Mouse (Mus musculus): ENCODE results near the gene Smco3. TPM values are rescaled to one million over a fixed set of nuclear protein-coding genes. Genes with fewer than 3 reads are reported as not detected.

Smco3 gene
- polyA plus RNA-seq, 1 experiment from 2014 or later, result 1.9 TPM

DNA sequence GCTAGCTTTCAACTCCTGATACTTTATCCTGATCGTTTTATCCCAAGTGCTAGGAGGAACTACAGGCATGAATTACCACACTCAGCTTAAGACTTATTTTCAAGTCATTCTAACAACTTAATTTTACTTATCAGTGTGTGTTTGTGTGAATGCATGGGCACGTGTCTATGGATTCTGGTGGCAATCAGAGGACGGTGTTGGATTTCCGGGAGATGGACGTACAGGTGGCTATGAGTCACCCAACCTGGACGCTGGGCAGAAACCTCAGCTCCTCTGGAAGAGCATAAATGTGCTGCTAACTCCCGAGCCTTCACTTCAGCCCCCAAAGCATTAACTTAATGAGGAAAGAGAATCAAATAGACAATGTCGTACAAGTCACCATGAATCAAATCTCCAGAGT, 10.3 kb downstream of the Smco3 start:
- WGBS, result 89% methylated on average over 8 of the region's 8 CpGs
- no peak for ATAC-seq (ENCODE audit: insufficient number of reproducible peaks, insufficient read depth, low FRiP score, low read depth)
- H3K36me3 ChIP-seq (ENCODE audit: control insufficient read depth, insufficient read depth, low read length), result peaks cover 51% of the 10 kb centered on the region

DNA sequence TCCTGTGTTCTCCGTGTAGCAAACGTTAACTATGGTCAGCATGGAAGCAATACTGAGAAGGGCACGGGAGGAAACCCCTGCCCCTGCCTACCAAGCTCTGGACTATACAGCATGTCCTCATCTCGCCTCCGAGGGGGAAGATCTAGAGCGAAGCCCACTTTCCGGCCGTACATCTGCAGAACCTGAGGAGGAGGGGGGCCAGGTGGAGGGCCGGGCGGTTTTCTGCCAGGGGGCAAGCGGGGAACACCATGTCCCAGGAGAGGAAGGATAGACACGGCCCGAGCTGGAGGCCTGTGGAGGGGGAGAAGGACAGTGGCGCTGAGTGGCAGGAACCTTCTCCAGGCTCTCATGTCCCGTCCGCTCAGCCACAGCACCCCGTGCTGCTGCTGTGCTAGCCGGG, 14.2 kb downstream of the Smco3 start:
- ATAC-seq (ENCODE audit: insufficient number of reproducible peaks, insufficient read depth, low FRiP score, low read depth), result no peak
- Histone ChIP-seq H3K27me3 (ENCODE audit: control insufficient read depth, insufficient read depth, low read length) (no peaks in the 10 kb centered on the region), H3K36me3 (ENCODE audit: control insufficient read depth, insufficient read depth, low read length) (peaks cover 89% of the 10 kb centered on the region), H3K4me1 (ENCODE audit: control insufficient read depth, insufficient read depth, low read length) (no peaks in the 10 kb centered on the region), H3K9me3 (ENCODE audit: control insufficient read depth, low read depth, low read length) (no peaks in the 10 kb centered on the region), H3K4me3 (ENCODE audit: low read depth, low read length) (no peak overlapping the region), H3K27ac (ENCODE audit: low read length) (no peak overlapping the region), H3K9ac (replicated peaks; ENCODE audit: low read depth, low read length) (no peak overlapping the region), H3K4me2 (replicated peaks; ENCODE audit: low read depth, low read length) (no peak overlapping the region)
- WGBS, result 93% methylated on average over 18 of the region's 18 CpGs

More for the DNA sequence above, 10.3 kb downstream of the Smco3 start:
- Histone ChIP-seq H3K9me3 (ENCODE audit: control insufficient read depth, low read depth, low read length) (no peaks in the 10 kb centered on the region), H3K4me3 (ENCODE audit: low read depth, low read length) (no peak overlapping the region), H3K9ac (replicated peaks; ENCODE audit: low read depth, low read length) (no peak overlapping the region), H3K4me2 (replicated peaks; ENCODE audit: low read depth, low read length) (no peak overlapping the region), H3K27ac (ENCODE audit: low read length) (no peak overlapping the region), H3K4me1 (ENCODE audit: control insufficient read depth, insufficient read depth, low read length) (peaks cover 3% of the 10 kb centered on the region; the same call in 1 of the 2 replicates), H3K27me3 (ENCODE audit: control insufficient read depth, insufficient read depth, low read length) (no peaks in the 10 kb centered on the region)

DNA sequence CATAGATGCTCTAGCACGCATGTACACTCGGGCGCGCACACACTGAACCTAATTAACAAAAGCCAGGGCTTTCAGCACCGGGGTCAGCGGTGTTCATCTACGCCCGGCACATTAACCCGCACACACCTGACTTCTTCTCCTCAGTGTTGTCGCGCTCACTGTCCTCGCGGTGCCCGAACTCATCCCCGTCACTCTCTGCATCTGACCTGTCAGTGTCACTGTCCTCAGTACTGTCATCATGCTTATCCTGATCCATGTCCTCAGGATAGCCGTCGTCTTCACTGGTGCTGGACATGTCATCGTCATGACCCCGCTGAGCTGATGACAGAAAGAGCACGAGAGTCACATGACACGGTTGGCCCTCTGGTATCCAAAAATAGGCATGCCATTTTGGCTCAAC, 14.9 kb downstream of the Smco3 start:
- no peaks in the 10 kb centered on the region for H3K9me3 ChIP-seq (ENCODE audit: control insufficient read depth, low read depth, low read length)
- peaks cover 95% of the 10 kb centered on the region for H3K36me3 ChIP-seq (ENCODE audit: control insufficient read depth, insufficient read depth, low read length)
- H3K27me3 ChIP-seq (ENCODE audit: control insufficient read depth, insufficient read depth, low read length), result no peaks in the 10 kb centered on the region
- ATAC-seq (ENCODE audit: insufficient number of reproducible peaks, insufficient read depth, low FRiP score, low read depth), result no peak
- no peak overlapping the region for H3K9ac ChIP-seq (replicated peaks; ENCODE audit: low read depth, low read length)
- no peak overlapping the region for H3K4me2 ChIP-seq (replicated peaks; ENCODE audit: low read depth, low read length)
- H3K27ac ChIP-seq (ENCODE audit: low read length), result no peak overlapping the region
- H3K4me1 ChIP-seq (ENCODE audit: control insufficient read depth, insufficient read depth, low read length), result no peaks in the 10 kb centered on the region
- H3K4me3 ChIP-seq (ENCODE audit: low read depth, low read length), result no peak overlapping the region
- WGBS, result 97% methylated on average over 21 of the region's 21 CpGs

DNA sequence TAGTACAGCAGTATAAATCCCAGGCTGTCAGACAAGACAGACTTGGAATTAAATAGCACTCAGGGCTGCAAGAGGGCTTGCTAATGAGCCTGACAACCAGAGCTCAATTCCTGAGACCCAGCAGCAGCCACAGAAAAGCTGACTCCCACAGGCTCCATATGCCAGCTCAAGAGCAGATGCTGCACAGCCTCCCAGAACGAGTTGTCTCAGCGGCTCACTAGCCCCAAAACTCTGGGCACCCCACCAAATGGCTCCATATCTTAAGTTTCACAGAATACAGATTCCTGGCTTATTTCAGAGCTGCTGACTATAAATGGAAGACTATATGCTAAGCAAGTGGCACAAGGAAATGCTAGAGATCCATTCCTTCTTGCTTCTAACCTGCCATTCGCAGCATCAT, 17.7 kb downstream of the Smco3 start:
- no peaks in the 10 kb centered on the region for H3K27me3 ChIP-seq (ENCODE audit: control insufficient read depth, insufficient read depth, low read length)
- H3K9me3 ChIP-seq (ENCODE audit: control insufficient read depth, low read depth, low read length), result no peaks in the 10 kb centered on the region
- H3K9ac ChIP-seq (replicated peaks; ENCODE audit: low read depth, low read length), result no peak overlapping the region
- 88% methylated on average over 3 of the region's 3 CpGs for WGBS
- H3K36me3 ChIP-seq (ENCODE audit: control insufficient read depth, insufficient read depth, low read length), result peaks cover 94% of the 10 kb centered on the region
- H3K27ac ChIP-seq (ENCODE audit: low read length), result no peak overlapping the region
- H3K4me1 ChIP-seq (ENCODE audit: control insufficient read depth, insufficient read depth, low read length), result no peaks in the 10 kb centered on the region
- no peak overlapping the region for H3K4me2 ChIP-seq (replicated peaks; ENCODE audit: low read depth, low read length)
- no peak for ATAC-seq (ENCODE audit: insufficient number of reproducible peaks, insufficient read depth, low FRiP score, low read depth)
- no peak overlapping the region for H3K4me3 ChIP-seq (ENCODE audit: low read depth, low read length)

DNA sequence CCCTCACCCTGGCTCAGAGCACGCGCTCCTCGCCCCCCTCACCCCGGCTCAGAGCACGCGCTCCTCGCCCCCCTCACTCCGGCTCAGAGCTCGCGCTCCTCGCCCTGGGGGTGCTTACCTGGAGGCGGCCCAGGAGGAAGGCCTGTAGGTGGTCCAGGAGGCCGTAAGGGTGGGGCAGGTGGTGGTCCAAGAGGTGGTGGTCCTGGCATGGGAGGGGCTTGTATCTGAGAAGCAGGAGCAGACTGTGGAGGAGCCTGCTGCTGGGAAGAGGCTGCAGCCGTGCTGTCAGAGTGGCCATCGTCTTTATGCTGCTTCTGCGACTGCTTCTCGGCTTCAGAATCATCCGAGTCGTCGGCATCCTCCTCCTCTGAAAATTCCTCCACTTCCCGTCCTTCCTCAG, 18.4 kb downstream of the Smco3 start:
- Histone ChIP-seq H3K9me3 (ENCODE audit: control insufficient read depth, low read depth, low read length) (no peaks in the 10 kb centered on the region), H3K36me3 (ENCODE audit: control insufficient read depth, insufficient read depth, low read length) (peaks cover 94% of the 10 kb centered on the region), H3K4me3 (ENCODE audit: low read depth, low read length) (no peak overlapping the region), H3K9ac (replicated peaks; ENCODE audit: low read depth, low read length) (no peak overlapping the region), H3K27ac (ENCODE audit: low read length) (no peak overlapping the region), H3K4me1 (ENCODE audit: control insufficient read depth, insufficient read depth, low read length) (no peaks in the 10 kb centered on the region), H3K27me3 (ENCODE audit: control insufficient read depth, insufficient read depth, low read length) (no peaks in the 10 kb centered on the region), H3K4me2 (replicated peaks; ENCODE audit: low read depth, low read length) (no peak overlapping the region)
- 93% methylated on average over 21 of the region's 21 CpGs for WGBS
- no peak for ATAC-seq (ENCODE audit: insufficient number of reproducible peaks, insufficient read depth, low FRiP score, low read depth)

DNA sequence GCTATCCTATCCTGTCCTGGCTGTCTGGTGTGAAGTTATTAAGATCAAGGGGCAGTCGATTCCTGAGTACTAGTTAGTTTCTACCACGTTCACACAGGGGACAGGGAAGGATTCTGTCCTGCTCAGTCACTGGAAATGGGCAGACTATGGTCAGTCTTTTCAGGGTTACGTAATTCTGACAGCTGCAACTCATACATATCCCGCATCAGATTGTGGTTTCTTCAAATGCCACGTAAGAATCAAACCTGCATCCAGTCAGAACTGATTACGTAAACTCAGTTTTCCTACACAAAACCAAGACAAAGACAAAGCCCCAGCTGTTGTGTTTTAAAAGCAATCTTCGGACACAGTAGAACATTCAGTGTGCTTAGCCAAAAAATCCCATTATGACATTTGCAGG, 19.9 kb downstream of the Smco3 start:
- Histone ChIP-seq H3K9me3 (ENCODE audit: control insufficient read depth, low read depth, low read length) (no peaks in the 10 kb centered on the region), H3K27me3 (ENCODE audit: control insufficient read depth, insufficient read depth, low read length) (no peaks in the 10 kb centered on the region), H3K9ac (replicated peaks; ENCODE audit: low read depth, low read length) (no peak overlapping the region), H3K36me3 (ENCODE audit: control insufficient read depth, insufficient read depth, low read length) (peaks cover 81% of the 10 kb centered on the region), H3K27ac (ENCODE audit: low read length) (no peak overlapping the region), H3K4me2 (replicated peaks; ENCODE audit: low read depth, low read length) (no peak overlapping the region), H3K4me1 (ENCODE audit: control insufficient read depth, insufficient read depth, low read length) (no peaks in the 10 kb centered on the region), H3K4me3 (ENCODE audit: low read depth, low read length) (no peak overlapping the region)
- 92% methylated on average over 7 of the region's 7 CpGs for WGBS
- ATAC-seq (ENCODE audit: insufficient number of reproducible peaks, insufficient read depth, low FRiP score, low read depth), result no peak

DNA sequence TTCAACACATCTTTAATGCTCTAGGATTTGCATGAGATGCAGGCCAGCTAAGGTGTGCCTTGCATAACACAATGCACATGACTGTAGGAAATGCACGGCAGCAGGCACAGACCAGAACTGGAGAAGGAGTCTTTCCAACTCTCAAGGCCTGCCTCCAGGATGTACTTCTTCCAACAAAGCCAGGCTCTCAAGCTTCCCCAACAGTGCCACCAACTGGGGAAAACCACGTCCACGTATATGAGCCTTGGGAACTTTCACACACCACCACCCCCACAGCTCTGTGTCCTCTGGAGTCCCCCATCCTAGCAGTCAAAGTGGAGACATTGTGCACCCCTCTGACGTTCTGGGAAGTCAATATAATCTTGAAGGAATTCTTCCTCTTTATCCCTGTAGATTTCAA, 22.1 kb downstream of the Smco3 start:
- Histone ChIP-seq H3K4me3 (ENCODE audit: low read depth, low read length) (no peak overlapping the region), H3K27me3 (ENCODE audit: control insufficient read depth, insufficient read depth, low read length) (no peaks in the 10 kb centered on the region), H3K27ac (ENCODE audit: low read length) (no peak overlapping the region), H3K4me1 (ENCODE audit: control insufficient read depth, insufficient read depth, low read length) (peaks cover 3% of the 10 kb centered on the region; the same call in 1 of the 2 replicates), H3K36me3 (ENCODE audit: control insufficient read depth, insufficient read depth, low read length) (peaks cover 59% of the 10 kb centered on the region), H3K9me3 (ENCODE audit: control insufficient read depth, low read depth, low read length) (no peaks in the 10 kb centered on the region), H3K9ac (replicated peaks; ENCODE audit: low read depth, low read length) (no peak overlapping the region), H3K4me2 (replicated peaks; ENCODE audit: low read depth, low read length) (no peak overlapping the region)
- WGBS, result 38% methylated on average over 4 of the region's 4 CpGs
- ATAC-seq (ENCODE audit: insufficient number of reproducible peaks, insufficient read depth, low FRiP score, low read depth), result no peak

DNA sequence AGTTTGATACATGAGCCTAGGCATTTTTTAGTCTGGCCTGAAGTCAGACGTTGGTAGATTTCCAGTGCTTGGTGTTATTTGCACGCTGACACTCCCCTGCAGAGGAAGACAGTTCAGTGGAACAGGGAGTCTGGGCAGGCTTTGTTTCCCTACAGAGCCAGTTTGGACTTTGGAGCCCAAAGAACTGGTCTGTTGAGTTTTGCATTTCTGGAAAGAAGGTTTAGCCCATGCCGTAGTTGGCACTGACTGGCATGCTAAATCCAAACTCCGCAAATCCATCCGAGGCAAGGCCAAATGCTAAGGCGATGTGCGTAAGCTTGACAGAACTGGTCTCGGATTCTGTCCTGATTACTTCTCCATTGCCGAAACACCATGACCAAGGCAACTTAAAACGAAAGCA, 24.1 kb downstream of the Smco3 start:
- peaks cover 6% of the 10 kb centered on the region; the same call in 1 of the 2 replicates for H3K4me1 ChIP-seq (ENCODE audit: control insufficient read depth, insufficient read depth, low read length)
- no peak overlapping the region for H3K4me3 ChIP-seq (ENCODE audit: low read depth, low read length)
- no peaks in the 10 kb centered on the region for H3K9me3 ChIP-seq (ENCODE audit: control insufficient read depth, low read depth, low read length)
- H3K9ac ChIP-seq (replicated peaks; ENCODE audit: low read depth, low read length), result no peak overlapping the region
- 87% methylated on average over 10 of the region's 10 CpGs for WGBS
- ATAC-seq (ENCODE audit: insufficient number of reproducible peaks, insufficient read depth, low FRiP score, low read depth), result no peak
- peaks cover 40% of the 10 kb centered on the region for H3K36me3 ChIP-seq (ENCODE audit: control insufficient read depth, insufficient read depth, low read length)
- H3K27me3 ChIP-seq (ENCODE audit: control insufficient read depth, insufficient read depth, low read length), result no peaks in the 10 kb centered on the region
- 0 out of 2 replicates have a peak overlapping the region, but pooled peaks have one; percentile 5 for H3K4me2 ChIP-seq (replicated peaks; ENCODE audit: low read depth, low read length)
- no peak overlapping the region for H3K27ac ChIP-seq (ENCODE audit: low read length)

DNA sequence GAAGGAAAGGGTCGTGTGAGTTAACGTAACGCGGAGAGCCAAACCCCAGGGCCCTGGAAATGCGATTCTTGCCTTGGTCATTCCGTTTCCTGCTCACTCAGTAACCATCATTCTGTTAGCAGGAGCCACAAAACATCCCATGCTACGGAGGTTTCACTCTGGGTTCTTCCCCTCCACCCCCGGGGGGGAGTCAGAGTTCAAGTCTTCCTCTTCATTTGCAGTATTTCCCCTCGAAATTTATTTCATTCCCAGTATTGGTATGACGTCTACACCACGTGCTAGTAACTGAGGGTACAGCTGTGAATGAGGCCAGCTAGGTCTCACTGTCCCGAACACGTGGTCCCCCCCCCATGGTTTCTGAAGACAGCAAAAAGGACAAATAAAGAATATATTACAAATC, 25.6 kb downstream of the Smco3 start:
- H3K4me3 ChIP-seq (ENCODE audit: low read depth, low read length), result peak overlapping the region; percentile 64; the same call in 1 of the 2 replicates
- ATAC-seq (ENCODE audit: insufficient number of reproducible peaks, insufficient read depth, low FRiP score, low read depth), result no peak
- no peaks in the 10 kb centered on the region for H3K27me3 ChIP-seq (ENCODE audit: control insufficient read depth, insufficient read depth, low read length)
- H3K4me1 ChIP-seq (ENCODE audit: control insufficient read depth, insufficient read depth, low read length), result peaks cover 6% of the 10 kb centered on the region; the same call in 1 of the 2 replicates
- no peak overlapping the region for H3K27ac ChIP-seq (ENCODE audit: low read length)
- H3K4me2 ChIP-seq (replicated peaks; ENCODE audit: low read depth, low read length), result peak overlapping the region; percentile 96
- H3K9ac ChIP-seq (replicated peaks; ENCODE audit: low read depth, low read length), result no peak overlapping the region
- H3K36me3 ChIP-seq (ENCODE audit: control insufficient read depth, insufficient read depth, low read length), result peaks cover 27% of the 10 kb centered on the region
- H3K9me3 ChIP-seq (ENCODE audit: control insufficient read depth, low read depth, low read length), result no peaks in the 10 kb centered on the region
- WGBS, result 63% methylated on average over 13 of the region's 13 CpGs
